Mouse (Mus musculus) kidney, postnatal 0 days (tissue): ENCODE results near the gene Tead3. TPM values are rescaled to one million over a fixed set of nuclear protein-coding genes. Genes with fewer than 3 reads are reported as not detected.

Experiments used
- ATAC-seq: fragments of 200-750 bp; cut with Nextera tagmentation; replicated peaks from 2 replicates; pipeline ENCODE4 v1.8.0; 2017; ENCODE audit warnings: low read depth, moderate number of reproducible peaks, moderate TSS enrichment, moderate library complexity; ENCODE audit not compliant: low FRiP score
- DNase-seq: peaks from one replicate; pipeline ENCODE4 v3.0.0-alpha.2; 2016; ENCODE audit warnings: low spot score
- H3K27ac ChIP-seq: fragments of 300-500 bp; sonication (generic); 2 replicates; pipeline ENCODE4 v1.5.1; 2014; ENCODE audit warnings: mild to moderate bottlenecking
- H3K27me3 ChIP-seq: fragments of 300-500 bp; sonication (generic); 2 replicates; pipeline ENCODE4 v1.6.1; 2014; ENCODE audit warnings: low read length, mixed read lengths; ENCODE audit not compliant: insufficient read depth
- H3K36me3 ChIP-seq: fragments of 300-500 bp; sonication (generic); 2 replicates; pipeline ENCODE4 v1.6.1; 2014; ENCODE audit warnings: low read length, mixed read lengths; ENCODE audit not compliant: insufficient read depth
- H3K4me1 ChIP-seq: fragments of 300-500 bp; sonication (generic); replicated peaks from 2 replicates; pipeline ENCODE4 v1.6.1; 2014; ENCODE audit warnings: antibody characterized with exemption, low read length, mixed read lengths; ENCODE audit not compliant: insufficient read depth
- H3K4me2 ChIP-seq: fragments of 300-500 bp; sonication (generic); 2 replicates; pipeline ENCODE4 v1.6.1; 2014; ENCODE audit warnings: mild to moderate bottlenecking, low read length, moderate library complexity, mixed read lengths
- H3K4me3 ChIP-seq: fragments of 300-500 bp; sonication (generic); replicated peaks from 2 replicates; pipeline ENCODE4 v1.5.1; 2014; ENCODE audit warnings: low read depth, low read length
- H3K9ac ChIP-seq: fragments of 300-500 bp; sonication (generic); 2 replicates; pipeline ENCODE4 v1.6.1; 2014; ENCODE audit warnings: low read depth, low read length
- H3K9me3 ChIP-seq: fragments of 300-500 bp; sonication (generic); replicated peaks from 2 replicates; pipeline ENCODE4 v1.6.1; 2016; ENCODE audit warnings: low read length, inconsistent platforms, mixed read lengths
- CTCF ChIP-seq: IDR thresholded peaks from 2 replicates; pipeline ENCODE4 v1.5.1; 2016; ENCODE audit warnings: antibody characterized with exemption, low read depth, mild to moderate bottlenecking, moderate library complexity
- WGBS: fragments of 180-500 bp; shearing (Covaris S2); extraction: QIAGEN DNeasy Blood & Tissue Kit; methylation state at CpG from one replicate; pipeline ENCODE4 v1.1.7; 2014; 5-methylcytosine and 5-hydroxymethylcytosine counted together
- polyA plus RNA-seq: library from polyadenylated mRNA; unstranded; fragments of >200 nt; fragmentation: Nextera tagmentation; extraction: Ambion mirVana; gene quantifications from 2 replicates; pipeline ENCODE4 v1.2.1, GENCODE M21; 2015

Gene Tead3
- polyA plus RNA-seq, 1 experiment from 2014 or later, result 7.7 TPM

GRCm38 (mm10) chr17:28287980-28288379 lies 62.6 kb downstream of the Tead3 start:
- no peaks in the 10 kb centered on the region for H3K9me3 ChIP-seq
- no peak overlapping the region for H3K4me3 ChIP-seq
- H3K27ac ChIP-seq, result no peak overlapping the region
- ATAC-seq (no peak), DNase-seq (no peak)
- H3K9ac ChIP-seq, result no peak overlapping the region
- TF ChIP-seq CTCF, result peak; percentile 55
- H3K27me3 ChIP-seq, result no peaks in the 10 kb centered on the region
- 61% methylated on average over 5 of the region's 5 CpGs for WGBS
- H3K4me1 ChIP-seq, result peaks cover 34% of the 10 kb centered on the region
- no peaks in the 10 kb centered on the region; the same call in 1 of the 2 replicates for H3K36me3 ChIP-seq
- no peak overlapping the region for H3K4me2 ChIP-seq

DNA sequence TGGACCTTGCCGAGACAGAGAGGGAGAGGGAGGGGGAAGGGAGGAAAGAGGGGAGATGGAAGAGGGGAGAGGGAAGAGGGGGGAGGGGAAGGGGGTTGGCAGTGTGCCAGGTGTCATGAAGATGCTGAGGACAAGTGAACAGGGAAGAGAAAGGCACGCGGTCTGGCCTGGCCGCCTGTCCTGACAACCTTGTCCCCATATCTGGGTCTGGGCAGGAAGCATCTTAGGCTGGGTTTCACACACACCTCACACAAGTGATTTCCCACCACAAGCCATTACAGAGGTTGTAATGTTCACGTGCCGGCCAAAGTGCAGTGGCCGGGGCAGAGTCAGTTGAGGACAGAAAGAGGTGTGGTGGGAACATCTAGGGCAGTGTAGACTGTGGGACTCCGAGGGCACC lies 63.0 kb downstream of the Tead3 start:
- DNase-seq (no peak), ATAC-seq (0 out of 2 replicates have a peak, but pooled peaks have one; percentile 24)
- Histone ChIP-seq H3K27ac (0 out of 2 replicates have a peak overlapping the region, but pooled peaks have one; percentile 36), H3K9me3 (no peaks in the 10 kb centered on the region), H3K27me3 (no peaks in the 10 kb centered on the region), H3K4me2 (no peak overlapping the region), H3K4me3 (no peak overlapping the region), H3K36me3 (no peaks in the 10 kb centered on the region; the same call in 1 of the 2 replicates), H3K9ac (no peak overlapping the region), H3K4me1 (peaks cover 35% of the 10 kb centered on the region)
- 53% methylated on average over 8 of the region's 8 CpGs for WGBS
- TF ChIP-seq CTCF, result no peak

DNA sequence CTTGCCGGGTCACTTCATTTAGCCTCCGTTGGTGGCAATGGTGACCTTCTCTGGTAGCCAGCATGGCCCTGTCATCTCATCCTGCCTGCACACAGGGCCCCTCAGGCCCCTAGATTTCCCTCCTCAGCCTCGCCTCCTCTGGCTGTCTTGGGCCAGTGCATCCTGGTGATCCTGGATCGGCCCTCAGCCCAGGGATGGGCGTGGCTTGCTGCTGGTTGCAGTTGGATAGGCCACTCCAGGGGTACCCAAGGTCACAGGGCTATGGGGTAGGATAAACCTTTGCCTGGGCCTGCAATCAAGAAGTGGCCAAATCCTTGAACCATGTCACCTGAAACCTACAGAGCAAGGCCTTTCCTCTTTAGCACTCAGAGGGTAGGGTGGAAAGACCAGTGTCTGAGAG lies 63.7 kb downstream of the Tead3 start:
- Histone ChIP-seq H3K9ac (0 out of 2 replicates have a peak overlapping the region, but pooled peaks have one; percentile 27), H3K27me3 (no peaks in the 10 kb centered on the region), H3K4me2 (no peak overlapping the region), H3K27ac (peak overlapping the region; percentile 36; the same call in 1 of the 2 replicates), H3K36me3 (no peaks in the 10 kb centered on the region; the same call in 1 of the 2 replicates), H3K4me3 (no peak overlapping the region), H3K4me1 (peaks cover 37% of the 10 kb centered on the region), H3K9me3 (no peaks in the 10 kb centered on the region)
- TF ChIP-seq CTCF, result no peak
- 33% methylated on average over 5 of the region's 5 CpGs for WGBS
- DNase-seq (no peak), ATAC-seq (peak; percentile 40)

DNA sequence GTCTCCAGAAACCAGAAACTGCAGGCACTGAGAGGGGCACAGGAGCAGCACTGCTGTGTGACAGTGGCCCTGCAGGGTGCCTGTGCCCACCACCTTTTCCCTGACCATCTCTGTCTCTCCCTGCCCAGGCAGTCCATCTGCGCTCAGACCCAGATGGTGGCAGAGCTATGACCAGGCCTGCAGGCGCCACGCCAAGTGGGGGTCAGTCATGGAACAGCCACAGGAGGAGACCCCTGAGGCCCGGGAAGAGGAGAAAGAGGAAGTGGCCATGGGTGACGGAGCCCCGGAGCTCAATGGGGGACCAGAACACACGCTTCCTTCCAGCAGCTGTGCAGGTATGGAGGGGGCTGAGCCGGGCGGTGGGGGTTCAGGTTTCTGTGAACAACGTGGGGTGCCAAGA lies 64.5 kb downstream of the Tead3 start:
- TF ChIP-seq CTCF, result no peak
- WGBS, result 54% methylated on average over 10 of the region's 10 CpGs
- H3K27me3 ChIP-seq, result no peaks in the 10 kb centered on the region
- 0 out of 2 replicates have a peak overlapping the region, but pooled peaks have one; percentile 31 for H3K9ac ChIP-seq
- no peaks in the 10 kb centered on the region for H3K9me3 ChIP-seq
- ATAC-seq (no peak), DNase-seq (no peak)
- peaks cover 37% of the 10 kb centered on the region for H3K4me1 ChIP-seq
- H3K4me3 ChIP-seq, result no peak overlapping the region
- 0 out of 2 replicates have a peak overlapping the region, but pooled peaks have one; percentile 2 for H3K27ac ChIP-seq
- H3K4me2 ChIP-seq, result no peak overlapping the region
- no peaks in the 10 kb centered on the region for H3K36me3 ChIP-seq

- H3K36me3 ChIP-seq, result no peaks in the 10 kb centered on the region
- no peaks in the 10 kb centered on the region for H3K9me3 ChIP-seq
- 72% methylated on average over 10 of the region's 10 CpGs for WGBS
- H3K27me3 ChIP-seq, result no peaks in the 10 kb centered on the region
- ATAC-seq (no peak), DNase-seq (no peak)
- H3K9ac ChIP-seq, result no peak overlapping the region
- H3K4me1 ChIP-seq, result peaks cover 57% of the 10 kb centered on the region
- H3K27ac ChIP-seq, result no peak overlapping the region
- H3K4me3 ChIP-seq, result no peak overlapping the region
- H3K4me2 ChIP-seq, result no peak overlapping the region
- TF ChIP-seq CTCF, result no peak
Observed at GRCm38 (mm10) chr17:28283199-28283598, 67.4 kb downstream of the Tead3 start.

DNA sequence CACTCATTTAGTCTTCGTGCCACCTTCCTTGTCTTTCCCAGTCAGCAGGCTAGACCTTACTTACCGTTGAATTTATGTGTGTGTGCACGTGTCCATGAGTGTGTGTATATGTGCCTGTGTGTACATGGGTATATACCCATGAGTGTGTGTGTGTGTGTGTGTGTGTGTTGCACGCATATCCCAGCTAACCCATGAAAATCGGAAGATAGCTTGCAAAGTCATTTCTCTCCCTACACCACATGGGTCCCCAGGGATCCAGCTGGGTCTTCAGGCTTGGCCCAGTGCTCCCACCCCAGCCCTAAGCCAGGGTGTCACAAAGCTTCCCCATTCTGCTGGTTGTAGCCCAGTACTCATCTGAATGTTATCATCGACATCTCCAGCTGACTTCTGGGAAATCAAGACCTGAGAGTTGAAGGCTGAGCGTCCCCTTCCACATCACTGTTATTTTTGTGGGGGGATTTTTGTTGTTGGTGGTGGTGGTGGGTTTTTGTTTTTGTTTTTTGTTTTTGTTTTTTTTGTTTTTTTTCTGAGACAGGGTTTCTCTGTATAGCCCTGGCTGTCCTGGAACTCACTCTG lies 68.7 kb downstream of the Tead3 start:
- H3K4me1 ChIP-seq, result peaks cover 50% of the 10 kb centered on the region
- no peak overlapping the region for H3K27ac ChIP-seq
- H3K4me2 ChIP-seq, result no peak overlapping the region
- DNase-seq (no peak), ATAC-seq (no peak)
- no peaks in the 10 kb centered on the region for H3K36me3 ChIP-seq
- no peaks in the 10 kb centered on the region for H3K27me3 ChIP-seq
- TF ChIP-seq CTCF, result no peak
- H3K4me3 ChIP-seq, result no peak overlapping the region
- 93% methylated on average over 7 of the region's 7 CpGs for WGBS
- no peaks in the 10 kb centered on the region for H3K9me3 ChIP-seq
- no peak overlapping the region for H3K9ac ChIP-seq

Other genes starting within 250 kb of the Tead3 start
- gene Scube3, start 208.7 kb downstream of the Tead3 start, polyA plus RNA-seq, result 14.2 and 14.7 TPM in 2 replicates
- 30.4 and 32.4 TPM in 2 replicates for gene Zfp523, start 173.7 kb downstream of the Tead3 start, polyA plus RNA-seq
- 8.6 and 9.2 TPM in 2 replicates for gene Def6, start 143.0 kb downstream of the Tead3 start, polyA plus RNA-seq
- 1.8 and 2.0 TPM in 2 replicates for gene Ppard, start 118.1 kb downstream of the Tead3 start, polyA plus RNA-seq
- gene Fance, start 37.3 kb downstream of the Tead3 start, polyA plus RNA-seq, result 24.9 and 29.5 TPM in 2 replicates
- gene Rpl10a, start 22.3 kb downstream of the Tead3 start, polyA plus RNA-seq, result 645 and 750 TPM in 2 replicates
- 3.6 and 3.9 TPM in 2 replicates for gene Tulp1, start 14.4 kb upstream of the Tead3 start, polyA plus RNA-seq
- 16.2 and 20.4 TPM in 2 replicates for gene Fkbp5, start 166.7 kb upstream of the Tead3 start, polyA plus RNA-seq
- gene Armc12, start 180.0 kb upstream of the Tead3 start, polyA plus RNA-seq, result not detected in 2 replicates
- gene Clpsl2, start 198.6 kb upstream of the Tead3 start, polyA plus RNA-seq, result not detected in 2 replicates
- gene Clps, start 209.9 kb upstream of the Tead3 start, polyA plus RNA-seq, result not detected in 2 replicates
- 0.17 TPM in 1 of 2 replicates, not detected in the other for gene Lhfpl5, start 224.8 kb upstream of the Tead3 start, polyA plus RNA-seq